Mouse (Mus musculus) heart, embryonic 14.5 days (tissue): ENCODE measurements at regions not wholly inside any gene's neighbourhood (a gene's known extent, or its start where the extent isn't known, plus 50 kb on each side); places are given as distances from the start of the nearest gene placed in this dataset.

Source experiments
- ATAC-seq: fragments of 200-750 bp; cut with Nextera tagmentation; 2 replicates; pipeline ENCODE4 v1.8.0; 2017; ENCODE audit warnings: low read depth, moderate TSS enrichment; ENCODE audit not compliant: insufficient number of reproducible peaks, insufficient read depth, low FRiP score
- H3K27ac ChIP-seq, 2 experiments: fragments of 200-500 bp in 1 of 2; fragments of 300-500 bp in 1 of 2; sonication (generic) in 1 of 2; replicated peaks in 1 of 2; 2 replicates each; pipeline ENCODE4 v1.5.1; 2012 to 2014; ENCODE audit warnings: low read depth in 2 of 2, low read length in 2 of 2, control low read depth in 1 of 2, mild to moderate bottlenecking in 1 of 2, mixed read lengths in 1 of 2; ENCODE audit not compliant: control insufficient read depth in 1 of 2, insufficient read depth in 1 of 2
- H3K27me3 ChIP-seq: fragments of 300-500 bp; sonication (generic); 2 replicates; pipeline ENCODE4 v1.6.1; 2014; ENCODE audit warnings: mild to moderate bottlenecking, low read length, control low read depth; ENCODE audit not compliant: control insufficient read depth, insufficient read depth
- H3K36me3 ChIP-seq: fragments of 300-500 bp; sonication (generic); 2 replicates; pipeline ENCODE4 v1.6.1; 2014; ENCODE audit warnings: mild to moderate bottlenecking, control low read depth, low read length, mixed read lengths; ENCODE audit not compliant: control insufficient read depth, insufficient read depth
- H3K4me1 ChIP-seq, 2 experiments: fragments of 200-500 bp in 1 of 2; fragments of 300-500 bp in 1 of 2; sonication (generic) in 1 of 2; 2 replicates each; pipeline ENCODE4 v1.6.1; 2012 to 2014; ENCODE audit warnings: low read length in 2 of 2, control low read depth in 1 of 2, mixed read lengths in 1 of 2; ENCODE audit not compliant: control insufficient read depth in 2 of 2, insufficient read depth in 2 of 2
- H3K4me2 ChIP-seq: fragments of 300-500 bp; sonication (generic); 2 replicates; pipeline ENCODE4 v1.6.1; 2014; ENCODE audit warnings: mild to moderate bottlenecking, low read length
- H3K4me3 ChIP-seq, 2 experiments: fragments of 200-500 bp in 1 of 2; fragments of 300-500 bp in 1 of 2; sonication (generic) in 1 of 2; 2 replicates each; pipeline ENCODE4 v1.5.1; 2012 to 2014; ENCODE audit warnings: low read length in 2 of 2, mild to moderate bottlenecking in 2 of 2, control low read depth in 1 of 2, low read depth in 1 of 2, moderate library complexity in 1 of 2; ENCODE audit not compliant: control insufficient read depth in 1 of 2, insufficient read depth in 1 of 2
- H3K9ac ChIP-seq: fragments of 300-500 bp; sonication (generic); 2 replicates; pipeline ENCODE4 v1.6.1; 2014; ENCODE audit warnings: mild to moderate bottlenecking, low read length
- H3K9me3 ChIP-seq: fragments of 300-500 bp; sonication (generic); 2 replicates; pipeline ENCODE4 v1.6.1; 2016; ENCODE audit warnings: low read length, control low read depth; ENCODE audit not compliant: control insufficient read depth
- WGBS: fragments of 180-500 bp; shearing (Covaris S2); extraction: QIAGEN DNeasy Blood & Tissue Kit; methylation state at CpG from one replicate; pipeline ENCODE4 v1.1.7; 2014; 5-methylcytosine and 5-hydroxymethylcytosine counted together

DNA sequence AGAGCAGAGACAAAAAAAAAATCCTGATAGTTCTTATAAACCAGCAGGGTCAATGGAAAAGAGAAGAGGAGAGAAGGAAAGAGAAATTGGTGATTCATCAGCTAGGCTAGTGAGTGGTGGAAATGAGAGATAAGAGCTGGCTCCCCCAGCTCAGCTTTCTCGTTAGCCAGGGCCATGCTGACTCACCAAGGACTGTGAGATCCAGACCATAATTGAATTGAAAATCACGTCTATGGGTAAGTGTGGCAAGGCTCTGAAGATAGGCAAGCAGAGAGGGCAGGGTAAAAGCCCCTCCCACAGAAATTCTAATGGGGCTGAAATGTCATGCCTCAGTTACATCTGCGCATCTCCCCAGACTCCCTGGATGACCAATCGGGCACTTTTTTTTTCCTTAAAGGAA lies 200.7 kb upstream of the H2al1a start:
- Histone ChIP-seq H3K36me3 (no peaks in the 10 kb centered on the region), H3K9me3 (no peaks in the 10 kb centered on the region), H3K4me1 (no peaks in the 10 kb centered on the region), H3K4me2 (no peak overlapping the region), H3K4me3 (no peak overlapping the region), H3K27ac (no peak overlapping the region), H3K27me3 (no peaks in the 10 kb centered on the region), H3K9ac (no peak overlapping the region)
- 47% methylated on average over 4 of the region's 4 CpGs for WGBS
- no peak for ATAC-seq

DNA sequence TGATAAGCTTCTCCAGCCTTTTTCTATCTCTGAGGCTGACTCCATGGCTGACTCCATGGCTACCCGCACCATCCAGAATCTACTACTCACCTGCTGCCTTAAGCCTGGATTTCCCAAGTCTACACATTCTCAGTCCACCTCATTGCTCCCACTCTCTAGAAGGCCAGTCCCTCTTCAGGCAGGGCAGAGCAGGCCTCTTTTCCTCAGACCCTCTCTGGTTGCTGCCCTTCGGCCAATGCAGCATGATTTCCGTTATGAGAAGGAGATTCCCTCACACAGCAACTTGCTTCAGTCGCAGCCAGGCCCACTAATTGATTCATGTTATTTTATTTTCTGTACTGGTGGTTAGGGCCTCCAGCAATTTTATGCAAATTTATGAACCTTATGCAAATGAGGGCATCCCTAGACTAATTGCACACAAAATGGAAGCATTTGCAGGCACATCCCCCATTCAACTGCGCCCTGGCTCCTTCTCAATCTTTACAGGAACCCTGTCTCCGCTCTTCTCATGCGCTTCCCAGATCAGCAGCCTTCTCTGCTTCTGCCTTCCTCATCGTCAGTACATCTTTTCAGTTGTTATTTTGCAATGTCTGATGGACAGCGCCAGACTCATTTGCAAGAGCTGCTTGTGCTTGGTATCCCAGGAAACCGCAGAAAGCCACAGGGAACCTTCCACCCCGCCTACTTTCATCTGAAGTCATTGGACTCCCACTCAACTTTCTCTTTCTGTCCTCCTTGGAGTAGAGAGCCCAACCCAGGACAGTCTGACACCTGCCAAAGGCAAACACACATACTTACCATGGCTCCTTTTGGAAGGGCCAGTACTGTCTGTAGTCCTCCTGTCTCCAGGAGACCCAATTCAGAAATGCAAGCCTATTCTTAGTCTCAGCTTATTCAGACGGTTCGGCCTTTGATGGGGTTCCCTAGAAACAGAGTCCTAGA lies 199.6 kb upstream of the H2al1a start:
- Histone ChIP-seq H3K9ac (no peak overlapping the region), H3K9me3 (no peaks in the 10 kb centered on the region), H3K36me3 (no peaks in the 10 kb centered on the region), H3K27ac (no peak overlapping the region), H3K4me1 (no peaks in the 10 kb centered on the region), H3K4me3 (no peak overlapping the region), H3K4me2 (no peak overlapping the region), H3K27me3 (no peaks in the 10 kb centered on the region)
- no peak for ATAC-seq
- WGBS: 71% methylated on average over 13 of the region's 13 CpGs

DNA sequence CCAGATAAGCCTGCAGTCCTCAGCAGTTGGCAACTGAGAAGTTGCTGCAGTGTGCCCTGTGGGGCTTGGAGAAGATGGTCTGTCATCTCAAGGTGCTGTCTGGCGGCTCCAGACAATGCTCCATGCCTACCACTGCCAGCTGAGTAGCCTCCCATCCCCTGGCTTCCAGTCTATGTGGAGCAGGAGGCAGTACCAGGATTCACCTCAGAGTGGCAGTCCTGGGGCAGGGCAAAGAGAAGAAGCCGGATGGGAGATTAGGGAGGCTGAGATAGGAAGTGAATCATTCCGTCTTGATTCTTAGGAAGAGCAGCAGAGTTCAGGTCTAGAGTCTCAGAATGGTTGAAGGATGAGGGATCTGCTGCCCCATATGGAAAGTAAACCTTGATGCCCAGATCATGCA lies 198.1 kb upstream of the H2al1a start:
- Histone ChIP-seq H3K27me3 (no peaks in the 10 kb centered on the region), H3K9ac (no peak overlapping the region), H3K4me1 (no peaks in the 10 kb centered on the region), H3K4me2 (no peak overlapping the region), H3K4me3 (no peak overlapping the region), H3K9me3 (no peaks in the 10 kb centered on the region), H3K27ac (no peak overlapping the region), H3K36me3 (no peaks in the 10 kb centered on the region)
- WGBS: 35% methylated on average over 3 of the region's 3 CpGs
- ATAC-seq: no peak

DNA sequence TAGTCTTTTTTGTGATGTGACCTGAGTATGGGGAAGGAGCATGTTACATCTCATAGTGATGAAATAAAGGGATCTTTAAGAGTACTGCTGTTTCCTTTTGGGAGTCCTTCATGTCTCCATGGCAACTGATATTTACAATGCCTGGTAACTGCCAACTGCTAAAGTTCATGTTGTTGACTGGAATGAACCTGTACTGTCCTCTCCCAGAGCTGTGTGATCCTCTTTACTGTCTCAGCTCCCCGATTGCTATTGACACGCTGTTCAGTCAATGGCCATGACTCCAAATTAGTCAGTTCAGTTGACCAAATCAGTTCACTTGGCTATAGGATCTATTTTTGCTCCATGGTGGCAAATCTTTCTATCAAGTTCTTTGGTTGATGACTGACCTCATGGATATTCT lies 167.8 kb upstream of the H2al1a start:
- ATAC-seq: no peak
- Histone ChIP-seq H3K4me1 (no peaks in the 10 kb centered on the region), H3K9ac (no peak overlapping the region), H3K4me3 (no peak overlapping the region), H3K4me2 (no peak overlapping the region), H3K36me3 (no peaks in the 10 kb centered on the region), H3K27me3 (no peaks in the 10 kb centered on the region), H3K9me3 (no peaks in the 10 kb centered on the region), H3K27ac (no peak overlapping the region)
- WGBS: 87% methylated on average over 2 of the region's 2 CpGs

DNA sequence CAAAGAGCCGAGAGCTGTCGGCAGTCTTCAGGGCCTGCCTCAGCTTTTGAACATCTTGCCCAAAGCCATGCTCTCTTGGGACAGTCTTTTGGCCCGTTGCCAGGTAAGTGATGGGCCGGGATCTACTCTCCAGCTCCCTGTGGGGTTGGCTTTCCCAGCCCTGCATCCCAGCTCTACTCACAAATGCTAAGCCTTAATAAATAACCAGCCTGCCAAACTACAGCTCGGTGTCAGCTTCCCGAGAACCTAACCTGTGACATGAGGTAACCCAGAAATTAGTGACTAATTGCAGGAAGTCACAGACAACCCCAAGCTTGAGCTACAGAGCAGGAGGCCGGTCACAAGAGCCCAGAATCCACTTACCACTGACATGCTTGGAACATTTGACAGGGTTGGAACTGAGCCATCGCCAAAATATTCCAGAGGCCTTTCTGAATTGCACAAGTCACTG lies 159.1 kb upstream of the H2al1a start:
- WGBS: 42% methylated on average over 8 of the region's 8 CpGs
- Histone ChIP-seq H3K4me3 (no peak overlapping the region), H3K27ac (peak overlapping the region in 1 of 2 experiments; percentile 27; a peak in 1 of 4 replicates), H3K4me2 (no peak overlapping the region), H3K27me3 (no peaks in the 10 kb centered on the region), H3K4me1 (peaks cover 0 to 8% of the 10 kb centered on the region in 2 experiments; a peak in 2 of 4 replicates), H3K36me3 (no peaks in the 10 kb centered on the region), H3K9me3 (no peaks in the 10 kb centered on the region), H3K9ac (no peak overlapping the region)
- no peak for ATAC-seq

DNA sequence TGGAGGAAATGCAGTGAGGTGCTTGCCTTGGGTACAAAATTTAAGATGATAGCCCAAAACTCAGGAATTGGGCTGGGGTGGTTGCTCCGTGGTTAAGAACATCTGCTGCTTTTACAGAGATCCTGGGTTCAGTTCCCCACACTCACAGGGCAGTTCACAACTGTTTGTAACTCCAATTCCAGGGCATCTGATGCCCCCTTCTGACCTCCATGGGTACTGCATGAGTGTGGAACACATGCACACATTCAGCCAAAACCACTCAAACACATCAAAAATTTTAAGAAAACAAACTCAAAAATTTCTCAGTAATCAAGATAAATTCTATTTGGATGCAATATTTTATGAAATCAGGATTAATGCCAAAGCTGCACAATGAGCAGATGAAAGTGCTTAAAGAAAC lies 157.8 kb upstream of the H2al1a start:
- WGBS: 86% methylated on average over 1 of the region's 1 CpGs
- Histone ChIP-seq H3K9me3 (no peaks in the 10 kb centered on the region), H3K4me1 (peaks cover 0 to 8% of the 10 kb centered on the region in 2 experiments; a peak in 2 of 4 replicates), H3K4me2 (no peak overlapping the region), H3K4me3 (no peak overlapping the region), H3K36me3 (no peaks in the 10 kb centered on the region), H3K9ac (no peak overlapping the region), H3K27me3 (no peaks in the 10 kb centered on the region), H3K27ac (no peak overlapping the region)
- no peak for ATAC-seq

DNA sequence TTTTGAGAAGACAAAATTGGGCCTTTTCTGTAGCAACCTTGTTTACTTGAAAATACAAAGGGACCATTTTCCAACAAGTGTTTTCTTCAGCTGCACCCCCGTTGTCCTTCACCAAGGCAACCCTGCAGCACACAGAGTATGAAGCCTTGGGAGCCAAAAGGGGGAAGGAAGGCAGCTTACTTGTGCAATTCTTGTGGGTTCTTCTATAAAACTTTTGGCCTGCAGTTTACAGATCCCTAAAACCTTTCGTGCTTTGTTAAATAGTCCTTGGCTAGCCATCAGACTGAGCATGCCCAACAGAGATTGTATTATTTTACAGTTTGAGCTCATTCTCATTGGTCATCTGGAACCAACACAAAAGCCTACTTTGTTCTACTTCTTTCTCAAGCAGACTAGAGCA lies 140.6 kb upstream of the H2al1a start:
- H3K4me3 ChIP-seq: no peak overlapping the region
- no peak overlapping the region for H3K27ac ChIP-seq
- no peaks in the 10 kb centered on the region for H3K36me3 ChIP-seq
- no peaks in the 10 kb centered on the region for H3K4me1 ChIP-seq
- WGBS: 72% methylated on average over 2 of the region's 2 CpGs
- ATAC-seq: no peak
- H3K9me3 ChIP-seq: no peaks in the 10 kb centered on the region
- H3K27me3 ChIP-seq: no peaks in the 10 kb centered on the region; the same call in 1 of the 2 replicates
- no peak overlapping the region for H3K4me2 ChIP-seq
- no peak overlapping the region for H3K9ac ChIP-seq
